Mouse (Mus musculus) lung, postnatal 10 days (tissue): Measurements from ENCODE around the gene Col6a6.
"Not testable (repeated sequence)": the region's sequence is repeated elsewhere in the genome, so short reads cannot be mapped to it uniquely, and the experiment has no call there.

Source experiments
- DNase-seq: peaks from one replicate; pipeline ENCODE4 v3.0.0; 2021

Col6a6 gene

GRCm38 (mm10) chr9:105642460-105643371 lies 185.2 kb downstream of the Col6a6 start, which contains the start of gene Pik3r4:
Gene Pik3r4, plus strand, starts transcription at chr9:105642978.
- peak; percentile 90 for DNase-seq

- not testable (repeated sequence) for DNase-seq
Measured at GRCm38 (mm10) chr9:105641377-105641776, 186.6 kb downstream of the Col6a6 start.
